Mouse (Mus musculus): ENCODE measurements at regions not wholly inside any gene's neighbourhood (a gene's known extent, or its start where the extent isn't known, plus 50 kb on each side); places are given as distances from the start of the nearest gene placed in this dataset.

DNA sequence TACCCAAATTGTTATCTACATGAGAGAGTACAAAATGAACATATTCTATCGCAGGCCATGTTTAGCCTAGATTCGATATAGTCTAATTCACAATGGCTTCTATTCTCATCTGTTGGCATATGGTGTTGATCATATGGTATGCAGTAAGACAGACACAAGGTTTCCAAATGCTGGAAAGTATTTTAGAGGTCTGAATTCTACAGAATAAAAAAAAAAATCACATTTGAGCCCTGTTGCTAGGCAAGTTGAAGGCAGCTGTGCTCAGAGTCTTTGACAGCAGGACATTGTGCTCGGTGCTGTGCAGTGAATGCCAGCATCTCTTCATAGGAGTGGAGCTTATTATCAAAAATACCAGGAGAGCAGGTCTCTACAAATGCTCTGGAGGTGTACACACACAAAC lies 206.6 kb upstream of the Smlr1 start:
- no peak for TF ChIP-seq MYOG (IDR thresholded peaks at IDR 0.05; ENCODE audit: control insufficient read depth, extremely low read depth, insufficient read length)
- no peak for TF ChIP-seq MYOD1 (IDR thresholded peaks at IDR 0.05; ENCODE audit: control insufficient read depth, insufficient read length, low read depth)
- no peak for TF ChIP-seq CTCF (IDR thresholded peaks at IDR 0.05; ENCODE audit: control insufficient read depth, insufficient read depth, insufficient read length)
- no peak for TF ChIP-seq USF1 (IDR thresholded peaks at IDR 0.05; ENCODE audit: low read depth)
